Mouse (Mus musculus) thymus, adult 2 months (tissue): Measurements from ENCODE around the gene Ubr1. TPM values are rescaled to one million over a fixed set of nuclear protein-coding genes. Genes with fewer than 3 reads are reported as not detected.

Experiments used
- DNase-seq: peaks from one replicate; pipeline ENCODE4 v3.0.0; 2021
- H3K27ac ChIP-seq: fragments of 200-500 bp; 2 replicates; pipeline ENCODE4 v1.5.1; 2012; ENCODE audit warnings: low read length, control low read depth; ENCODE audit not compliant: control insufficient read depth, insufficient read depth
- H3K27me3 ChIP-seq: fragments of 200-500 bp; 2 replicates; pipeline ENCODE4 v1.6.1; 2012; ENCODE audit warnings: mild to moderate bottlenecking, low read length, moderate library complexity, mixed read lengths; ENCODE audit not compliant: control insufficient read depth, insufficient read depth
- H3K36me3 ChIP-seq: fragments of 200-500 bp; 2 replicates; pipeline ENCODE4 v1.6.1; 2012; ENCODE audit warnings: mild to moderate bottlenecking, low read length, moderate library complexity; ENCODE audit not compliant: control insufficient read depth, insufficient read depth
- H3K4me1 ChIP-seq: fragments of 200-500 bp; replicated peaks from 2 replicates; pipeline ENCODE4 v1.6.1; 2012; ENCODE audit warnings: low read length; ENCODE audit not compliant: control insufficient read depth, insufficient read depth
- H3K4me3 ChIP-seq: fragments of 200-500 bp; 2 replicates; pipeline ENCODE4 v1.5.1; 2012; ENCODE audit warnings: mild to moderate bottlenecking, low read length, control low read depth, moderate library complexity; ENCODE audit not compliant: control insufficient read depth, insufficient read depth
- CTCF ChIP-seq: fragments of 200-500 bp; IDR thresholded peaks from 2 replicates; pipeline ENCODE4 v1.5.1; 2012; ENCODE audit warnings: mild to moderate bottlenecking, control low read depth, low read length, moderate library complexity, borderline replicate concordance; ENCODE audit not compliant: control insufficient read depth, poor library complexity, insufficient read depth; ENCODE audit errors: extremely low read depth
- POLR2A ChIP-seq: fragments of 200-500 bp; IDR thresholded peaks from 2 replicates; pipeline ENCODE4 v1.6.1; 2012; ENCODE audit warnings: mild to moderate bottlenecking, low read length, control low read depth, moderate library complexity; ENCODE audit not compliant: control insufficient read depth, poor library complexity, insufficient read depth; ENCODE audit errors: extremely low read depth
- WGBS: fragments of 180-500 bp; shearing (Covaris S2); methylation state at CpG from one replicate; pipeline ENCODE4 v1.1.7; 2018; 5-methylcytosine and 5-hydroxymethylcytosine counted together
- polyA plus RNA-seq: library from polyadenylated mRNA; depleted of rRNA; stranded (reverse); fragments of >200 nt; gene quantifications from 2 replicates; pipeline ENCODE4 v1.2.3, GENCODE M21; 2012

Ubr1 gene
- polyA plus RNA-seq, 1 experiment: 60.3 TPM

DNA sequence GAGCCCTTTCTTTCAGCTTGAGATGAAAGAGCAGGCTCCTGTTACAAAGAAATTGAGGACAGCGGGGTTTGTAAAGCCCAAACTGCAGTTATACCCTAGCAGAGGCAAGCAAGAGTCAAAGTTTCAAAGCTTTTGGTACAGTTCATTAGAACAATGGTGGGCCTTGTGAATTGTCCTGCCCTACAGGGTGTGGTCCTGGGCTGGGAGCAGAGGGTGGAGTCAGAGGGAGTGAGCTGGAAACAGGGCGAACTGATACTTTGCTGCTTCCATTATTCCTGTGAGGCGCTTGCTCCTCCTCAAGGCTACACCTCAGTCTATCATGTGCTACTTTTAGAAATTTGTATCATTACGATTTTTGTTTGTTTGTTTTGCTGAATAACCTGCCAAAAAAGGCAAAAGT, 20.7 kb upstream of the Ubr1 start:
- Histone ChIP-seq H3K4me3 (no peak overlapping the region), H3K36me3 (no peaks in the 10 kb centered on the region)
- 97% methylated on average over 4 of the region's 4 CpGs for WGBS

GRCm38 (mm10) chr2:120985241-120985640, 14.7 kb upstream of the Ubr1 start:
- Histone ChIP-seq H3K4me3 (no peak overlapping the region), H3K27ac (no peak overlapping the region), H3K27me3 (no peaks in the 10 kb centered on the region), H3K36me3 (no peaks in the 10 kb centered on the region; the same call in 1 of the 2 replicates), H3K4me1 (no peaks in the 10 kb centered on the region)
- 100% methylated on average over 1 of the region's 1 CpGs for WGBS
- DNase-seq: peak; percentile 22
- TF ChIP-seq POLR2A: no peak
- no peak for TF ChIP-seq CTCF

More for the DNA sequence above, 20.7 kb upstream of the Ubr1 start:
- Histone ChIP-seq H3K27me3 (no peaks in the 10 kb centered on the region), H3K27ac (no peak overlapping the region), H3K4me1 (no peaks in the 10 kb centered on the region)
- no peak for TF ChIP-seq CTCF
- DNase-seq: no peak

DNA sequence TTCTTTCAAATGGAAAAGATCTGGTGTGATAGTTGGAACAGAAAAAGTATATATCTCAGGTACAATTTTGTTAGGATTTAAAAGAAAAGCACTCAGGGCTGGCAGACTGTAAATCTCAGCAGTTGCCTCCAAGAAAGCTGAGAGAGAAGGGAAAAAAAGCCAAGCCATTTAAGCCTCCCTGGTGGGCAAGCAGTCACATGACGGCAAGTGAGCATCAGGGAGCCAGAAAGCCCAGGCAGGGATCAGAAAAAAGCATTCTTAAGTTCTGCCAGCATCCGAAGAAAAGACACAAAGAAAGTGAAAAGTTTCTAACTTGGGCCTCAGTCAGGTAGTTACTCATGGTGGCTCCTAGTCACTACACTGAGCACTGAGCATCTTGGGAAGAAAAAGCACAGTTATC, 13.1 kb upstream of the Ubr1 start:
- Histone ChIP-seq H3K27ac (no peak overlapping the region), H3K4me3 (no peak overlapping the region), H3K36me3 (no peaks in the 10 kb centered on the region; the same call in 1 of the 2 replicates), H3K27me3 (no peaks in the 10 kb centered on the region), H3K4me1 (no peaks in the 10 kb centered on the region)
- no peak for DNase-seq
- 95% methylated on average over 2 of the region's 2 CpGs for WGBS
- TF ChIP-seq POLR2A (no peak), CTCF (no peak)

- 93% methylated on average over 2 of the region's 2 CpGs for WGBS
- no peak overlapping the region for H3K27ac ChIP-seq
- DNase-seq: no peak
- H3K4me3 ChIP-seq: no peak overlapping the region
- no peak for TF ChIP-seq CTCF
- no peak for TF ChIP-seq POLR2A
- no peaks in the 10 kb centered on the region for H3K27me3 ChIP-seq
- peaks cover 5% of the 10 kb centered on the region for H3K4me1 ChIP-seq
- no peaks in the 10 kb centered on the region; the same call in 1 of the 2 replicates for H3K36me3 ChIP-seq
These were observed 10.3 kb upstream of the Ubr1 start for GRCm38 (mm10) chr2:120980861-120981260.

DNA sequence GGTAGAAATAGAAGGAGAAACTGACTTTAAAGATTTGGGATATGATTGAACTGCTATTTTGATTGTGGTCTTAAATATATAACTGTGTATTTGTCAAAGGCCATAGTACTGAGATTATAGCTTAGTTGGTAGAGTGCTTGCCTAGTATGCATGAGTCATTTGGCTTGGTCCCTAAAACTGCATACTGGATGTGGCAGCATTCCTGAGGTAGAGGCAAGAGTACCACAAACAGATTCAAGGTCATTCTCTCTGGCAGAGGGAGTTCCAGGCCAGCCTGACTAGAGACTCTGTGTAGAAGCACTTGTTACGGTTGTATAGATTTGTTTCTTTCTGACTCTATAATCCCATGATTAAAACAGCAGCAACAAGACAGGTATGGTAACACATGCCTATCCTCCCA, 9.3 kb upstream of the Ubr1 start:
- 100% methylated on average over 1 of the region's 1 CpGs for WGBS

GRCm38 (mm10) chr2:120978693-120979037, 8.2 kb upstream of the Ubr1 start:
- Histone ChIP-seq H3K4me1 (peaks cover 5% of the 10 kb centered on the region), H3K27ac (no peak overlapping the region), H3K36me3 (no peaks in the 10 kb centered on the region; the same call in 1 of the 2 replicates), H3K27me3 (no peaks in the 10 kb centered on the region), H3K4me3 (no peak overlapping the region)
- TF ChIP-seq POLR2A: no peak
- no peak for TF ChIP-seq CTCF
- WGBS: 90% methylated on average over 2 of the region's 2 CpGs
- DNase-seq: no peak

More for the DNA sequence above, 9.3 kb upstream of the Ubr1 start:
- Histone ChIP-seq H3K4me3 (no peak overlapping the region), H3K27ac (no peak overlapping the region), H3K4me1 (peaks cover 5% of the 10 kb centered on the region), H3K36me3 (no peaks in the 10 kb centered on the region; the same call in 1 of the 2 replicates), H3K27me3 (no peaks in the 10 kb centered on the region)
- no peak for TF ChIP-seq POLR2A
- DNase-seq: no peak

DNA sequence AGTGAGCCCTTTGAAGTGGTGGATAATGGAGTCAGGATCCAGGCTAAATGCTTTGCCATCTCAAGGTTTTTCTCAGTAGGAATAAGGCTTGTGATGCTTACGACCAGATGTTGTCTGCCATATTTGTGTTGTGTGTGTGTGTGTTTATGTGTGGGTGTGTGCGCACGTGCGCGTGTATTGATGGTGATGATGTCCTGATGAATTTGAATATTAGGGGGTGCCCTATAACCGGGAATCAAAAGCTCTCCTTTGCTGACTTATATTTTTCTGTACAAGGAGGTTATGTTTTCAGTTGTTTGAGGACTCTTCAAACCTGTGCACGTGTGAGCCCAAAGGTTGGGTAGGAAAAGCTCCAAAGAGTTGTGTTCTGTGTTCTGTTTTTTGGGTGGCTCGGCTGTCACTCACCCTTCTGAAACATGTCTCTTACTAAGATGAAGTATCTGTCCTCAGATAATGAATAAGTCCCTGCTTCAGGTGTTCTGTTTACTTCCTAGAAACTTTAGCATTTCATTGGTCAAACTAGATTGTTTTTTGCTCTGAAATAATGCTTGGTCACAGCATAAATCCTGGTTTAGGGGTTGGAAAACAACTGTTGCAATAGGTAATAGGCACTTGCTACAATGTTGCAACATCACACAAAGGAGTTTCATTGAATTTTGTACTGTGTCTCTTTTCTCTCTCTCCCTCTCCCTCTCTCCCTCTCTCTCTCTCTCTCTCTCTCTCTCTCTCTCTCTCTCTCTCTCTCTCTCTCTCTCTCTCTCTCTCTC, 7.6 kb upstream of the Ubr1 start:
- TF ChIP-seq CTCF: no peak
- no peak for TF ChIP-seq POLR2A
- no peaks in the 10 kb centered on the region; the same call in 1 of the 2 replicates for H3K36me3 ChIP-seq
- peak overlapping the region; percentile 18; the same call in 1 of the 2 replicates for H3K27ac ChIP-seq
- no peaks in the 10 kb centered on the region for H3K27me3 ChIP-seq
- no peak for DNase-seq
- H3K4me3 ChIP-seq: peak overlapping the region; percentile 75
- H3K4me1 ChIP-seq: peaks cover 5% of the 10 kb centered on the region
- 91% methylated on average over 8 of the region's 8 CpGs for WGBS
